Mouse (Mus musculus) lung, adult 2 months (tissue): ENCODE data around the gene Dppa2. TPM values are rescaled to one million over a fixed set of nuclear protein-coding genes. Genes with fewer than 3 reads are reported as not detected.

Experiments used
- DNase-seq: peaks from one replicate; pipeline ENCODE4 v3.0.0; 2022
- H3K4me1 ChIP-seq: fragments of 200-500 bp; 2 replicates; pipeline ENCODE4 v1.6.1; 2011; ENCODE audit warnings: low read length; ENCODE audit not compliant: control insufficient read depth, insufficient read depth
- H3K4me3 ChIP-seq: fragments of 200-500 bp; replicated peaks from 2 replicates; pipeline ENCODE3; 2011; ENCODE audit warnings: low read depth, mild to moderate bottlenecking, control low read depth, low read length; ENCODE audit errors: extremely low read depth
- CTCF ChIP-seq: fragments of 200-500 bp; IDR thresholded peaks from 2 replicates; pipeline ENCODE4 v1.5.1; 2011; ENCODE audit warnings: mild to moderate bottlenecking, low read length, control low read depth; ENCODE audit not compliant: insufficient read depth
- POLR2A ChIP-seq: fragments of 200-500 bp; IDR thresholded peaks from 2 replicates; pipeline ENCODE4 v1.6.1; 2011; ENCODE audit warnings: low read depth, mild to moderate bottlenecking, control low read depth, low read length, borderline replicate concordance; ENCODE audit errors: extremely low read depth
- WGBS: fragments of 180-500 bp; shearing (Covaris S2); methylation state at CpG from one replicate; pipeline ENCODE4 v1.1.7; 2018; 5-methylcytosine and 5-hydroxymethylcytosine counted together
- polyA plus RNA-seq: library from polyadenylated mRNA; depleted of rRNA; stranded (reverse); fragments of >200 nt; gene quantifications from 2 replicates; pipeline ENCODE4 v1.2.3, GENCODE M21; 2012

The Dppa2 gene
- polyA plus RNA-seq, 1 experiment, result not detected

- WGBS, result 40% methylated on average over 5 of the region's 5 CpGs
Observed at GRCm38 (mm10) chr16:48326903-48327302, 23.2 kb downstream of the Dppa2 start.

GRCm38 (mm10) chr16:48328420-48328819, 24.7 kb downstream of the Dppa2 start:
- DNase-seq, result no peak
- Histone ChIP-seq H3K4me1 (no peaks in the 10 kb centered on the region), H3K4me3 (no peak overlapping the region)
- TF ChIP-seq POLR2A (no peak), CTCF (no peak)
- WGBS, result 91% methylated on average over 2 of the region's 2 CpGs

More at GRCm38 (mm10) chr16:48326903-48327302, 23.2 kb downstream of the Dppa2 start:
- no peak for DNase-seq
- no peaks in the 10 kb centered on the region for H3K4me1 ChIP-seq
- no peak overlapping the region for H3K4me3 ChIP-seq
- TF ChIP-seq POLR2A (no peak), CTCF (no peak)

GRCm38 (mm10) chr16:48331822-48332221, 28.1 kb downstream of the Dppa2 start:
- H3K4me3 ChIP-seq, result no peak overlapping the region
- no peak for TF ChIP-seq CTCF
- no peak for TF ChIP-seq POLR2A
- 79% methylated on average over 3 of the region's 3 CpGs for WGBS

GRCm38 (mm10) chr16:48335326-48335725, 31.6 kb downstream of the Dppa2 start:
- H3K4me1 ChIP-seq, result no peaks in the 10 kb centered on the region
- TF ChIP-seq CTCF, result no peak
- TF ChIP-seq POLR2A, result no peak
- H3K4me3 ChIP-seq, result no peak overlapping the region
- WGBS, result 84% methylated on average over 4 of the region's 4 CpGs
- DNase-seq, result no peak

More at GRCm38 (mm10) chr16:48331822-48332221, 28.1 kb downstream of the Dppa2 start:
- no peak for DNase-seq
- H3K4me1 ChIP-seq, result no peaks in the 10 kb centered on the region

GRCm38 (mm10) chr16:48344193-48344592, 40.5 kb downstream of the Dppa2 start:
- 88% methylated on average over 2 of the region's 2 CpGs for WGBS
- no peak for DNase-seq
- no peak for TF ChIP-seq POLR2A
- TF ChIP-seq CTCF, result no peak
- no peaks in the 10 kb centered on the region for H3K4me1 ChIP-seq
- no peak overlapping the region for H3K4me3 ChIP-seq

GRCm38 (mm10) chr16:48347246-48347645, 43.5 kb downstream of the Dppa2 start:
- Histone ChIP-seq H3K4me3 (no peak overlapping the region), H3K4me1 (no peaks in the 10 kb centered on the region)
- TF ChIP-seq POLR2A (no peak), CTCF (no peak)
- no peak for DNase-seq
- 96% methylated on average over 1 of the region's 1 CpGs for WGBS

GRCm38 (mm10) chr16:48355716-48356115, 52.0 kb downstream of the Dppa2 start:
- Histone ChIP-seq H3K4me3 (no peak overlapping the region), H3K4me1 (no peaks in the 10 kb centered on the region)
- DNase-seq, result no peak
- TF ChIP-seq CTCF (no peak), POLR2A (no peak)
- WGBS, result 75% methylated on average over 5 of the region's 5 CpGs

- DNase-seq, result no peak
- H3K4me3 ChIP-seq, result no peak overlapping the region
- no peak for TF ChIP-seq POLR2A
- TF ChIP-seq CTCF, result no peak
- WGBS, result 37% methylated on average over 1 of the region's 1 CpGs
- no peaks in the 10 kb centered on the region for H3K4me1 ChIP-seq
Observed at GRCm38 (mm10) chr16:48356417-48356816, 52.7 kb downstream of the Dppa2 start.

- TF ChIP-seq CTCF (no peak), POLR2A (no peak)
- no peak for DNase-seq
Observed at GRCm38 (mm10) chr16:48360887-48361286, 57.2 kb downstream of the Dppa2 start.

GRCm38 (mm10) chr16:48366801-48367200, 63.1 kb downstream of the Dppa2 start:
- WGBS, result 88% methylated on average over 5 of the region's 5 CpGs
- H3K4me1 ChIP-seq, result no peaks in the 10 kb centered on the region
- TF ChIP-seq CTCF, result peak; percentile 13; the same call in 1 of the 2 replicates
- no peak for TF ChIP-seq POLR2A

More at GRCm38 (mm10) chr16:48360887-48361286, 57.2 kb downstream of the Dppa2 start:
- no peak overlapping the region for H3K4me3 ChIP-seq
- H3K4me1 ChIP-seq, result no peaks in the 10 kb centered on the region
- WGBS, result 87% methylated on average over 12 of the region's 12 CpGs

More at GRCm38 (mm10) chr16:48366801-48367200, 63.1 kb downstream of the Dppa2 start:
- DNase-seq, result no peak
- no peak overlapping the region for H3K4me3 ChIP-seq
